Mouse (Mus musculus): ENCODE data around the gene Cep41. TPM values are rescaled to one million over a fixed set of nuclear protein-coding genes. Genes with fewer than 3 reads are reported as not detected.
A peak's percentile ranks its signal among the peaks of the same experiment; 100 is the strongest.

Cep41 gene
- polyA plus RNA-seq, 1 experiment: 5.5 TPM

- Histone ChIP-seq H3K27me3 (ENCODE audit: control insufficient read depth, insufficient read depth, insufficient read length) (no peaks in the 10 kb centered on the region), H3K36me3 (ENCODE audit: control insufficient read depth, insufficient read depth) (no peaks in the 10 kb centered on the region), H3K79me2 (ENCODE audit: control insufficient read depth, insufficient read depth) (no peaks in the 10 kb centered on the region), H3ac (ENCODE audit: control insufficient read depth, insufficient read length) (no peak overlapping the region), H3K4me2 (ENCODE audit: low read depth) (peak overlapping the region; percentile 13), H3K4me3 (no peak overlapping the region)
- TF ChIP-seq MYOG (IDR thresholded peaks at IDR 0.05; ENCODE audit: control insufficient read depth in 1 of 3, insufficient read depth in 1 of 3, insufficient read length in 2 of 3, low read depth in 2 of 3) (peak in 1 of 3 experiments; percentile 40), MYOD1 (IDR thresholded peaks at IDR 0.05; ENCODE audit: control insufficient read depth in 1 of 3, insufficient read length in 2 of 3, low read depth in 2 of 3) (no peak)
These were observed 76.3 kb downstream of the Cep41 start for GRCm38 (mm10) chr6:30617020-30617958.

- H3ac ChIP-seq (ENCODE audit: control insufficient read depth, insufficient read length): no peak overlapping the region
- H3K79me2 ChIP-seq (ENCODE audit: control insufficient read depth, insufficient read depth): no peaks in the 10 kb centered on the region
- H3K4me3 ChIP-seq: no peak overlapping the region
- TF ChIP-seq MYOD1 (IDR thresholded peaks at IDR 0.05; ENCODE audit: control insufficient read depth in 1 of 3, insufficient read length in 2 of 3, low read depth in 2 of 3) (no peak), MYOG (IDR thresholded peaks at IDR 0.05; ENCODE audit: control insufficient read depth in 1 of 3, insufficient read depth in 1 of 3, insufficient read length in 2 of 3, low read depth in 2 of 3) (no peak), CEBPB (IDR thresholded peaks at IDR 0.05; ENCODE audit: insufficient read depth, poor library complexity, severe bottlenecking) (no peak), MAX (IDR thresholded peaks at IDR 0.05; ENCODE audit: low read depth) (no peak), USF1 (IDR thresholded peaks at IDR 0.05; ENCODE audit: low read depth) (no peak), TCF12 (IDR thresholded peaks at IDR 0.05; ENCODE audit: insufficient read depth, poor library complexity, severe bottlenecking) (no peak), POLR2AphosphoS2 (IDR thresholded peaks at IDR 0.05; ENCODE audit: insufficient read length, low read depth) (no peak), TCF3 (IDR thresholded peaks at IDR 0.05; ENCODE audit: insufficient read length, low read depth) (no peak), E2F4 (IDR thresholded peaks at IDR 0.05; ENCODE audit: insufficient read depth) (no peak), SRF (IDR thresholded peaks at IDR 0.05; ENCODE audit: control insufficient read depth, insufficient read length, low read depth) (no peak), REST (IDR thresholded peaks at IDR 0.05; ENCODE audit: insufficient read depth, insufficient read length) (no peak)
- H3K4me2 ChIP-seq (ENCODE audit: low read depth): no peak overlapping the region
- H3K27me3 ChIP-seq (ENCODE audit: control insufficient read depth, insufficient read depth, insufficient read length): no peaks in the 10 kb centered on the region
- H3K36me3 ChIP-seq (ENCODE audit: control insufficient read depth, insufficient read depth): no peaks in the 10 kb centered on the region
These were observed 77.0 kb downstream of the Cep41 start for GRCm38 (mm10) chr6:30616491-30616941.

- Histone ChIP-seq H3K79me2 (ENCODE audit: control insufficient read depth, insufficient read depth) (no peaks in the 10 kb centered on the region), H3K36me3 (ENCODE audit: control insufficient read depth, insufficient read depth) (no peaks in the 10 kb centered on the region), H3K4me2 (ENCODE audit: low read depth) (no peak overlapping the region), H3K27me3 (ENCODE audit: control insufficient read depth, insufficient read depth, insufficient read length) (no peaks in the 10 kb centered on the region), H3K4me3 (no peak overlapping the region), H3ac (ENCODE audit: control insufficient read depth, insufficient read length) (no peak overlapping the region)
- TF ChIP-seq E2F4 (IDR thresholded peaks at IDR 0.05; ENCODE audit: insufficient read depth): no peak
- TF ChIP-seq MYOG (IDR thresholded peaks at IDR 0.05; ENCODE audit: control insufficient read depth in 1 of 3, insufficient read depth in 1 of 3, insufficient read length in 2 of 3, low read depth in 2 of 3): no peak
- TF ChIP-seq TCF3 (IDR thresholded peaks at IDR 0.05; ENCODE audit: insufficient read length, low read depth): no peak
- TF ChIP-seq MYOD1 (IDR thresholded peaks at IDR 0.05; ENCODE audit: control insufficient read depth in 1 of 3, insufficient read length in 2 of 3, low read depth in 2 of 3): no peak
- no peak for TF ChIP-seq POLR2AphosphoS2 (IDR thresholded peaks at IDR 0.05; ENCODE audit: insufficient read length, low read depth)
- no peak for TF ChIP-seq USF1 (IDR thresholded peaks at IDR 0.05; ENCODE audit: low read depth)
- TF ChIP-seq TCF12 (IDR thresholded peaks at IDR 0.05; ENCODE audit: insufficient read depth, poor library complexity, severe bottlenecking): no peak
- TF ChIP-seq POLR2A (IDR thresholded peaks at IDR 0.05; ENCODE audit: insufficient read length, low read depth): no peak
- TF ChIP-seq REST (IDR thresholded peaks at IDR 0.05; ENCODE audit: insufficient read depth, insufficient read length): no peak
- TF ChIP-seq SRF (IDR thresholded peaks at IDR 0.05; ENCODE audit: control insufficient read depth, insufficient read length, low read depth): no peak
- no peak for TF ChIP-seq MAX (IDR thresholded peaks at IDR 0.05; ENCODE audit: low read depth)
- no peak for TF ChIP-seq CEBPB (IDR thresholded peaks at IDR 0.05; ENCODE audit: insufficient read depth, poor library complexity, severe bottlenecking)
These were observed 77.8 kb downstream of the Cep41 start for GRCm38 (mm10) chr6:30615741-30616140.

- H3K36me3 ChIP-seq (ENCODE audit: control insufficient read depth, insufficient read depth): no peaks in the 10 kb centered on the region
- no peak overlapping the region for H3K4me2 ChIP-seq (ENCODE audit: low read depth)
- H3ac ChIP-seq (ENCODE audit: control insufficient read depth, insufficient read length): no peak overlapping the region
- no peak overlapping the region for H3K4me3 ChIP-seq
- TF ChIP-seq POLR2A (IDR thresholded peaks at IDR 0.05; ENCODE audit: insufficient read length, low read depth): no peak
- no peak for TF ChIP-seq MYOD1 (IDR thresholded peaks at IDR 0.05; ENCODE audit: control insufficient read depth in 1 of 3, insufficient read length in 2 of 3, low read depth in 2 of 3)
- no peak for TF ChIP-seq USF1 (IDR thresholded peaks at IDR 0.05; ENCODE audit: low read depth)
- TF ChIP-seq SRF (IDR thresholded peaks at IDR 0.05; ENCODE audit: control insufficient read depth, insufficient read length, low read depth): no peak
- TF ChIP-seq POLR2AphosphoS2 (IDR thresholded peaks at IDR 0.05; ENCODE audit: insufficient read length, low read depth): no peak
- no peak for TF ChIP-seq REST (IDR thresholded peaks at IDR 0.05; ENCODE audit: insufficient read depth, insufficient read length)
- no peak for TF ChIP-seq MYOG (IDR thresholded peaks at IDR 0.05; ENCODE audit: control insufficient read depth in 1 of 3, insufficient read depth in 1 of 3, insufficient read length in 2 of 3, low read depth in 2 of 3)
- TF ChIP-seq TCF12 (IDR thresholded peaks at IDR 0.05; ENCODE audit: insufficient read depth, poor library complexity, severe bottlenecking): no peak
- no peak for TF ChIP-seq E2F4 (IDR thresholded peaks at IDR 0.05; ENCODE audit: insufficient read depth)
- no peaks in the 10 kb centered on the region for H3K79me2 ChIP-seq (ENCODE audit: control insufficient read depth, insufficient read depth)
- no peaks in the 10 kb centered on the region for H3K27me3 ChIP-seq (ENCODE audit: control insufficient read depth, insufficient read depth, insufficient read length)
These were observed 79.3 kb downstream of the Cep41 start for GRCm38 (mm10) chr6:30614251-30614650.

Data from myocyte (in vitro differentiated cells).